Mouse (Mus musculus) liver, adult 10 weeks (tissue): ENCODE results near the gene Rad1. TPM values are rescaled to one million over a fixed set of nuclear protein-coding genes. Genes with fewer than 3 reads are reported as not detected.

Experiments
- polyA plus RNA-seq: library from polyadenylated mRNA; stranded (reverse); fragments of 350-450 nt; fragmentation: Illumina TruSeq; extraction: RNeasy Lipid Tissue Mini Kit (QIAGEN cat#74804); gene quantifications from one replicate; pipeline ENCODE4 v1.2.3, GENCODE M21; 2014; ENCODE audit warnings: low read depth, low replicate concordance

Rad1 gene
- 6.8 TPM for polyA plus RNA-seq

DNA sequence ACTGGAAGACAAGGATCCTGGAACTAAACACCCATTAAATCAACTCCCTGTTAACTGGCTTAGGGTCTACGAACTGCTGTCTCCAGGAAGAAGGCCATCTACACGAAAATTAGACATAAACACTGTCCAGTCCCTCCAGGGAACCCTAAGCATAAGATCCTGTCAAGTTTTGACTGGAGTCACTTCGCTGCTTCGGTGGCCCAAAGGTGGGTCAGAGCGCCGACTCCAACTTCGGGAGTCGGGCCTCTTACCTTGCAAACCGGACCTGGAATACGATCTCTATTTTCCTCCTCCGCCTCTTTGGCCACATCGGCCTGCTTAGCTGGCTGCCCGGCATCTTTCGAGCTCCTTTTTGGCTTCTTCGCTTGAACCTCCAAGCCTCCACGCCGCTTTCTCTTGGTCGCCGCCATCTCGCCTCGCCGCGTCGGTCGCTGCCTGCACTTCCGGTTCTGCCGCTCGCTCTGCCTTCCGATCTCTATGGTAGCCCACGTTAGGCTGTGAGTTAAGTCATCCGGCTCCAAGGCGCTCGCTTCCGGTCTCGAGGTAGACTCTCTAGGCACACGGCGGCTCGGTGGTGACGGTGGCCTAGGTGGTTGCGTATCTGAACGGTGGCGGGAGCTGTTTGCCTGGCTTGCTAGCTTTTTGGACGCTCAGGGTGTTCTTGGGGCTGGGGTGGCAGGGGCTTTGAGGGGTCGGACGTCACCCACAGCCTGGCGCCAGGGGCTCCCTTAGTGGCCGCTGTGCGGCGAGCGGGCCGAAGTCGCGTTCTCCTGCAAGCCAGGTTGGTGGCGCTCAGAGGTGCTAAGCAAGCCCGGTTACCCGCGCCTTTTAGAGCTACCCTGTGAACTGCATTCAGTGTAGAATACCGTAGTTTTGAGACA, at the start of gene Rad1, which contains the start of gene Brix1:
TSS of gene Rad1 (plus strand) at position 535 of the 881 bp plus-strand sequence.
TSS of gene Brix1 (minus strand) at position 464 of the 881 bp plus-strand sequence.

DNA sequence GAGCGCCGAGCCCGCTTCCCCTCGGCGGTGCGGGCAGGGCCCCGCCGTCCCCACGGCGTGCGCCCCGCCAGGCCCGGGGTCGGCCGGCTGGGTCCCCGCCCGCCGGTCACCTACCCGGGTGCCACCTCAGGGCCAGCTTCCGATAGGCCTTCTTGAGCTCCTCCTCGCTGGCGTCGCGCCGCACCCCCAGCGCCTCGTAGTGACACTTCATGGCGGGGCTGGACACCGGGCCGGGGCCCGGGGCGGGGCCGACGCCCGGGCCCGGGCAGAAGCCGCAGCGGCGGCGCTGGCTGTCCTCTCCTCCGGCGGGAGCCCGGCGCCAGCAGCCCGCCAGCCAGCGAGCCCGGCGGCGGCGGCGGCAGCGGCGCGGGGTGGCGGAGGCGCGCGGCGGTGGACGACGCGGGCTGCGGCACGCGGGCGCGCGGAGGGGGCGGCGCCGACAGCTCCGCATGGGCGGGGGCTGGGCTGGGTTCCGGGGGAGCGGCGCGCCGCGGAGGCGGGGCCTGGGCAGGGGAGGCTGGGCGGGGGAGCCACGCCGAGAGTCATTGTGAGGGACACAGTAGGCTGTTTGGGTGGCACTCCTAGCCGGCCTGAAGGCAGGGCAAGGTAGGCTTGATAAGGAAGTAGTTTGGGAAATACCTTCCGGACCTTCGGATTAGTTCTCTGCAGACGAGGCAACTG, 15.5 kb upstream of the Rad1 start, which contains the start of gene Dnajc21:
TSS of gene Dnajc21 (minus strand) at position 366 of the 681 bp plus-strand sequence.

Other genes with a start within 250 kb of the Rad1 start
- gene Gm21973, start 160.6 kb upstream of the Rad1 start, polyA plus RNA-seq, result not detected
- gene Agxt2, start 127.5 kb upstream of the Rad1 start, polyA plus RNA-seq, result 261 TPM
- gene Dnajc21, start 15.5 kb upstream of the Rad1 start, polyA plus RNA-seq, result 53.0 TPM
- 76.3 TPM for gene Brix1, start 71 bp upstream of the Rad1 start, polyA plus RNA-seq
- not detected for gene Ttc23l, start 72.7 kb downstream of the Rad1 start, polyA plus RNA-seq
- 18.2 TPM for gene Rai14, start 228.6 kb downstream of the Rad1 start, polyA plus RNA-seq